Mouse (Mus musculus): ENCODE results near the gene Piezo1. TPM values are rescaled to one million over a fixed set of nuclear protein-coding genes. Genes with fewer than 3 reads are reported as not detected.

Piezo1 gene
- polyA plus RNA-seq, 1 experiment from 2014 or later, result 5.5 TPM

DNA sequence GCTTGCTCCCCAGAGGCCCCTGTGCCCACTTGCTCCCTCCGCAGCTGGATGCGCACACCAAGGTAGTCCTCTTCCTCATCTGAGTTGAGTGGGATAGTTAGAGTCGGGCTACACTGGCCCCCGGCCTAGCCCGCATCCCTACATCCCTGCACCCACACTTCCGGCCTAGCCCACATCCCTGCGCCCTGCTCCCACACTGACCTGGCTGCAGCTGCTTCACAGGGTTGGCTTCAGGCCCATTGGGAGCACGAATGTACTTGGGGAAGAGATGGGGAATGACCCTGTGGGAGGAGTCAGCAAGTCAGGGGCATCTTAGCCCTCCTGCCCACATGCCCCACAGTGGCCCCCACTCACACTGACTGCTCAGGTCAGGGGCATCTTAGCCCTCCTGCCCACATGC lies 68.7 kb downstream of the Piezo1 start:
- H3K36me3 ChIP-seq (ENCODE audit: control insufficient read depth, insufficient read depth, low read length), result peaks cover 36% of the 10 kb centered on the region
- 94% methylated on average over 8 of the region's 8 CpGs for WGBS
- H3K4me1 ChIP-seq (ENCODE audit: control insufficient read depth, insufficient read depth, low read length), result no peaks in the 10 kb centered on the region
- H3K27me3 ChIP-seq (ENCODE audit: control insufficient read depth, insufficient read depth, low read length), result no peaks in the 10 kb centered on the region
- no peak overlapping the region for H3K9ac ChIP-seq (ENCODE audit: low read length)
- H3K27ac ChIP-seq (ENCODE audit: low read depth, low read length), result no peak overlapping the region
- ATAC-seq (ENCODE audit: insufficient read depth, low FRiP score, low TSS enrichment) (no peak), DNase-seq (ENCODE audit: low spot score) (no peak)
- H3K9me3 ChIP-seq (ENCODE audit: control insufficient read depth, low read length), result no peaks in the 10 kb centered on the region
- no peak overlapping the region for H3K4me3 ChIP-seq (ENCODE audit: low read depth, low read length)
- no peak overlapping the region for H3K4me2 ChIP-seq (ENCODE audit: low read depth)

DNA sequence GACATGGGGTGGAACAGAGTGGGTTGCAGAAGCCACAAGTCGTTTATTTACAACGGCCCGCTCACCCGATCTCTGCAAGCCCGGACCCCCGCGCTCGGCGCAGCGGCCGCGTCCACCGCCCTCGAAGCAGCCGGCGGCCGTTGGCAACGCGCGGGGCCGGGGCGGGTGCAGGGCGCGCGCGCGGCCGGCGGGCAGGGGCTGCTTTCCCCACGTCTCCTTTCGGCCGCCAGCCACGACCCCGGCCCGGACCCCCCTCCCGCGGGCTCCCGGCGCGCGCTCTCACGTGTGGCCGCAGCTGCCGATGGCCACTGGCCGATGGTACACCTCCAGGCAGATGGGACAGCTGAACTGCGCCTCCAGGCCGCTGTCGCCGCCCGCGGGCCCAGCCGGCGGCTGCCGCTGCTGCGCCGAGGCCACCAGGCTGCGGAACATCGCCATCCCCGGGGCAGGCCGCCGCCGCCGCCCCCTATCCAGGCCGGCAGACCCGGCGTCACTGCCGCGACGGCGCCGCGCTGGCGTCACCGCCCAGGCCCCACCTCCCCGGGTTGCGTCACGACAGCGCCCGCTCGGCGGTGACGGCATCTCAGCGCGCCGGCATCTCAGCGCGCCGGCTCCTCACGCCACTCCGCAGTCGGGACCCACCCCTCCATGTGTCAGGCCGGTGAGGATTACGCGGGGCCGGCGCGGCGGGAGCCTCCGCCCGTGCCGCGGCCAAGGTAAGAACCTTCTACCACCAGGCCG lies 75.4 kb downstream of the Piezo1 start, which contains the start of the genes Rnf166 and Ctu2:
Gene Rnf166 (minus strand): TSS at position 485 of the 741 bp plus-strand sequence.
Gene Ctu2 (plus strand): TSS at position 564 of the 741 bp plus-strand sequence.
- peaks cover 10% of the 10 kb centered on the region for H3K36me3 ChIP-seq (ENCODE audit: control insufficient read depth, insufficient read depth, low read length)
- peak within 1 kb of the TSS; percentile 89 for H3K9ac ChIP-seq (ENCODE audit: low read length)
- DNase-seq (ENCODE audit: low spot score), result peak; percentile 95
- H3K4me1 ChIP-seq (ENCODE audit: control insufficient read depth, insufficient read depth, low read length), result peaks cover 11% of the 10 kb centered on the region
- H3K9me3 ChIP-seq (ENCODE audit: control insufficient read depth, low read length), result no peaks in the 10 kb centered on the region
- WGBS, result under 1% methylated on average over 100 of the region's 103 CpGs
- peak; percentile 96 for ATAC-seq (ENCODE audit: insufficient read depth, low FRiP score, low TSS enrichment)
- H3K4me3 ChIP-seq (ENCODE audit: low read depth, low read length), result peak within 1 kb of the TSS; percentile 89
- H3K27ac ChIP-seq (ENCODE audit: low read depth, low read length), result no peak within 1 kb of the TSS
- H3K27me3 ChIP-seq (ENCODE audit: control insufficient read depth, insufficient read depth, low read length), result no peaks in the 10 kb centered on the region
- peak within 1 kb of the TSS; percentile 94 for H3K4me2 ChIP-seq (ENCODE audit: low read depth)

- H3K9ac ChIP-seq (ENCODE audit: low read length), result peak overlapping the region; percentile 89
- H3K4me1 ChIP-seq (ENCODE audit: control insufficient read depth, insufficient read depth, low read length), result peaks cover 11% of the 10 kb centered on the region
- WGBS, result 22% methylated on average over 16 of the region's 16 CpGs
- DNase-seq (ENCODE audit: low spot score) (no peak), ATAC-seq (ENCODE audit: insufficient read depth, low FRiP score, low TSS enrichment) (no peak)
- peak overlapping the region; percentile 94 for H3K4me2 ChIP-seq (ENCODE audit: low read depth)
- no peaks in the 10 kb centered on the region for H3K27me3 ChIP-seq (ENCODE audit: control insufficient read depth, insufficient read depth, low read length)
- H3K36me3 ChIP-seq (ENCODE audit: control insufficient read depth, insufficient read depth, low read length), result peaks cover 10% of the 10 kb centered on the region
- peak overlapping the region; percentile 89 for H3K4me3 ChIP-seq (ENCODE audit: low read depth, low read length)
- no peaks in the 10 kb centered on the region for H3K9me3 ChIP-seq (ENCODE audit: control insufficient read depth, low read length)
- H3K27ac ChIP-seq (ENCODE audit: low read depth, low read length), result no peak overlapping the region
Measured at GRCm38 (mm10) chr8:122474951-122475560, 76.1 kb downstream of the Piezo1 start.

DNA sequence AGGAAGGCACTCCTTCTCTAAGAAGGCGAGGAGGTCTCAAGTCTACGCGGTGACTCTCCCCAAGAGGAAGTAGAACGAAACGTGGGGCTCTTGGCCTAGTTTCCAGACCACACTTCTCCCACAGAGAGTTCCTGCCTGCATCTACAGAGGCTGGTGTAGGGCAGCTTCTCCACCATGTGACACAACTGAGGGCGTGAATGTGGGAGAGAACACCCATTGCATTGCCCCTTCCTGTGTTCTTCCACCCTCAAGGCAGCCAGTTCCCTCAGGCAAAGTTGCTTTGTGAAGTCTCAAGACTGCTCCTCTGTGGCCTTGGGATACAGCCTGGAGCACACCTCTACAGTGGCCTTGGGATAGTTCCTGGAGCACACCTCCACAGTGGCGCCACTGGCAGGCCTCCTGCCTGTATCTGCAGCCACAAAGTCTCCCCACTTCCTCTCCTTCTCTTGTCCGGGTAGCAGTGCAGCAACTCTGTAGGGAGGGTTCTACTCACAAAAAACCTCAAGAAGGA lies 77.2 kb downstream of the Piezo1 start:
- Histone ChIP-seq H3K36me3 (ENCODE audit: control insufficient read depth, insufficient read depth, low read length) (peaks cover 4% of the 10 kb centered on the region), H3K27ac (ENCODE audit: low read depth, low read length) (no peak overlapping the region), H3K9me3 (ENCODE audit: control insufficient read depth, low read length) (no peaks in the 10 kb centered on the region), H3K9ac (ENCODE audit: low read length) (no peak overlapping the region), H3K4me1 (ENCODE audit: control insufficient read depth, insufficient read depth, low read length) (peaks cover 11% of the 10 kb centered on the region), H3K4me2 (ENCODE audit: low read depth) (no peak overlapping the region), H3K27me3 (ENCODE audit: control insufficient read depth, insufficient read depth, low read length) (no peaks in the 10 kb centered on the region), H3K4me3 (ENCODE audit: low read depth, low read length) (no peak overlapping the region)
- WGBS, result 90% methylated on average over 8 of the region's 8 CpGs
- DNase-seq (ENCODE audit: low spot score) (no peak), ATAC-seq (ENCODE audit: insufficient read depth, low FRiP score, low TSS enrichment) (no peak)

DNA sequence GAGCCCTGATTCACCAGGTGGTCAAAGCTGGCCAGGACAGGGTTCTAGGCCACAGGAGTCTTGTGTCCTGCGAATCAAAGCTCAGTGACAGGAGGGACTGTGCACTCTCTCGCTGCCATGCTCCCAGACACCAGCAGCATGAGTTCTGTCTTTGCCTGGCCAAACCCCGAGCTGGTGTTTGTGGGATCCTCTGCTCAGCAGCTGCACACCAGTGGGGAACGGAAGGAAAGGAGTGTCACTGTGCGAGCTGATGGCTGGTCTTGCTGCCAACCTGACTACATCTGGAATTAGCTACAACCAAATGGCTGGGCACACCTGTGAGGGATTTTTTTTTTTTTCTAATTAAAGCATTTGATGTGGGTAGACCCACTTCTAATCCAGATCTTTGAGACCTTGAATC lies 80.4 kb downstream of the Piezo1 start:
- no peak overlapping the region for H3K4me3 ChIP-seq (ENCODE audit: low read depth, low read length)
- no peaks in the 10 kb centered on the region for H3K27me3 ChIP-seq (ENCODE audit: control insufficient read depth, insufficient read depth, low read length)
- ATAC-seq (ENCODE audit: insufficient read depth, low FRiP score, low TSS enrichment), result no peak
- no peak for DNase-seq (ENCODE audit: low spot score)
- H3K9me3 ChIP-seq (ENCODE audit: control insufficient read depth, low read length), result no peaks in the 10 kb centered on the region
- H3K4me2 ChIP-seq (ENCODE audit: low read depth), result no peak overlapping the region
- H3K36me3 ChIP-seq (ENCODE audit: control insufficient read depth, insufficient read depth, low read length), result peaks cover 2% of the 10 kb centered on the region
- H3K9ac ChIP-seq (ENCODE audit: low read length), result no peak overlapping the region
- WGBS, result 76% methylated on average over 5 of the region's 5 CpGs
- H3K27ac ChIP-seq (ENCODE audit: low read depth, low read length), result no peak overlapping the region
- peaks cover 7% of the 10 kb centered on the region; the same call in 1 of the 2 replicates for H3K4me1 ChIP-seq (ENCODE audit: control insufficient read depth, insufficient read depth, low read length)

GRCm38 (mm10) chr8:122469965-122470364 lies 81.2 kb downstream of the Piezo1 start:
- ATAC-seq (ENCODE audit: insufficient read depth, low FRiP score, low TSS enrichment), result no peak
- Histone ChIP-seq H3K27me3 (ENCODE audit: control insufficient read depth, insufficient read depth, low read length) (no peaks in the 10 kb centered on the region), H3K27ac (ENCODE audit: low read depth, low read length) (no peak overlapping the region), H3K9me3 (ENCODE audit: control insufficient read depth, low read length) (no peaks in the 10 kb centered on the region), H3K9ac (ENCODE audit: low read length) (no peak overlapping the region), H3K4me1 (ENCODE audit: control insufficient read depth, insufficient read depth, low read length) (peaks cover 3% of the 10 kb centered on the region; the same call in 1 of the 2 replicates), H3K36me3 (ENCODE audit: control insufficient read depth, insufficient read depth, low read length) (peaks cover 2% of the 10 kb centered on the region), H3K4me2 (ENCODE audit: low read depth) (no peak overlapping the region), H3K4me3 (ENCODE audit: low read depth, low read length) (no peak overlapping the region)
- DNase-seq (ENCODE audit: low spot score), result no peak
- WGBS, result 87% methylated on average over 10 of the region's 10 CpGs

- Histone ChIP-seq H3K4me3 (ENCODE audit: low read depth, low read length) (no peak overlapping the region), H3K9me3 (ENCODE audit: control insufficient read depth, low read length) (no peaks in the 10 kb centered on the region), H3K4me1 (ENCODE audit: control insufficient read depth, insufficient read depth, low read length) (no peaks in the 10 kb centered on the region), H3K9ac (ENCODE audit: low read length) (no peak overlapping the region), H3K27me3 (ENCODE audit: control insufficient read depth, insufficient read depth, low read length) (no peaks in the 10 kb centered on the region), H3K4me2 (ENCODE audit: low read depth) (no peak overlapping the region), H3K36me3 (ENCODE audit: control insufficient read depth, insufficient read depth, low read length) (peaks cover 2% of the 10 kb centered on the region), H3K27ac (ENCODE audit: low read depth, low read length) (no peak overlapping the region)
- DNase-seq (ENCODE audit: low spot score) (no peak), ATAC-seq (ENCODE audit: insufficient read depth, low FRiP score, low TSS enrichment) (no peak)
- WGBS, result 84% methylated on average over 6 of the region's 6 CpGs
Measured at GRCm38 (mm10) chr8:122469407-122469806, 81.7 kb downstream of the Piezo1 start.

GRCm38 (mm10) chr8:122467816-122468215 lies 83.3 kb downstream of the Piezo1 start:
- no peaks in the 10 kb centered on the region for H3K27me3 ChIP-seq (ENCODE audit: control insufficient read depth, insufficient read depth, low read length)
- no peak overlapping the region for H3K4me3 ChIP-seq (ENCODE audit: low read depth, low read length)
- peaks cover 2% of the 10 kb centered on the region for H3K36me3 ChIP-seq (ENCODE audit: control insufficient read depth, insufficient read depth, low read length)
- H3K9me3 ChIP-seq (ENCODE audit: control insufficient read depth, low read length), result no peaks in the 10 kb centered on the region
- no peak for ATAC-seq (ENCODE audit: insufficient read depth, low FRiP score, low TSS enrichment)
- WGBS, result 92% methylated on average over 13 of the region's 13 CpGs
- no peak overlapping the region for H3K4me2 ChIP-seq (ENCODE audit: low read depth)
- DNase-seq (ENCODE audit: low spot score), result no peak
- H3K27ac ChIP-seq (ENCODE audit: low read depth, low read length), result no peak overlapping the region
- H3K4me1 ChIP-seq (ENCODE audit: control insufficient read depth, insufficient read depth, low read length), result no peaks in the 10 kb centered on the region
- no peak overlapping the region for H3K9ac ChIP-seq (ENCODE audit: low read length)

Data from neural tube, embryonic 11.5 days (tissue).